Mouse (Mus musculus) megakaryocyte, adult 5-6 weeks (primary cell): ENCODE measurements around the gene Ctdsp2. TPM values are rescaled to one million over a fixed set of nuclear protein-coding genes. Genes with fewer than 3 reads are reported as not detected.

ENCODE experiments used
- ATAC-seq: 2 replicates; pipeline ENCODE4 v1.8.0; 2016; ENCODE audit warnings: mild to moderate bottlenecking, inconsistent platforms; ENCODE audit not compliant: poor library complexity, severe bottlenecking
- total RNA-seq, 2 experiments: library from RNA; stranded (forward) in 1 of 2; stranded (reverse) in 1 of 2; fragments of 153-499, 151-499 nt in 1 of 2; fragments of 221-1000, 200-1000 nt in 1 of 2; gene quantifications; 2 replicates each; pipeline versions ENCODE4 v1.2.3 to v1.2.4; 2015 to 2017

Ctdsp2 gene
- 73.2 and 75.2 TPM in 2 replicates for total RNA-seq (2015)
- 38.0 and 41.9 TPM in 2 replicates for total RNA-seq (2017)

DNA sequence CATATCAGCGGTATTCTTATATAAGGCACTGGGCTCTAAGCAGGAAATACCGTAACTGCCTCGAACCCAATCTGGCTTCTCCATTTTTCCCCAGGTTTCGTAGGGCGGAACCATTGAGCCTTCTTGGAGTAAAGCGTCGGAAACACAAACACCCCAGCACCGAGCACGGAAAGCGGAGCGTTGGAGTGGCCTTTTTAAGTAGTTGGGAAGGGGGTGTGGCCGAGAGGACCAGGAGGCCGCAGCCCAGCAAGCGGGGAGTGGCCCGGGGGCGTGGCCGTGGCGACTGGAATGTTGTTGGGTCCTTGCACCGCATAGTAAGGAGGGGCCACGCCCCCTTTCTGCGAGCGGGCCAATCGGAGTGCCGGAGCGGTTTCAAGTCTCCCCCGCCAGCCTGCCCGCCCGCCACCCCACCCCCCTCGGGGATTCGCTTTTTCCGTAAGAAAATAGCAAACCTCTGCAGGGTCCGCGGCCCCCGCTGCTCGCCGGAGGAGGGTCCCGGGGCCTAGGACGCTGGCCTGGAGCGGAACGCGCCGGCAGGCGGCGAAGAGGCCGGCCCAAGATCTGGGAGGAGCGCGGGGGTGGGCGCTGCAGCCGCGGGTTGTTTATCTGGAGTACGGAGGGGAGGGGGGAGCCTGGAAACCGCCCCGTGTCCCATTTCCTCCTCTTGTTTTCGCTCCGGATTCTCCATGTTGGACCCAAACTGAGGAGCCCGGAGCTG, at the start of gene Ctdsp2:
Gene Ctdsp2 (plus strand): TSS at position 441 of the 718 bp plus-strand sequence.
- peak; percentile 92 for ATAC-seq

DNA sequence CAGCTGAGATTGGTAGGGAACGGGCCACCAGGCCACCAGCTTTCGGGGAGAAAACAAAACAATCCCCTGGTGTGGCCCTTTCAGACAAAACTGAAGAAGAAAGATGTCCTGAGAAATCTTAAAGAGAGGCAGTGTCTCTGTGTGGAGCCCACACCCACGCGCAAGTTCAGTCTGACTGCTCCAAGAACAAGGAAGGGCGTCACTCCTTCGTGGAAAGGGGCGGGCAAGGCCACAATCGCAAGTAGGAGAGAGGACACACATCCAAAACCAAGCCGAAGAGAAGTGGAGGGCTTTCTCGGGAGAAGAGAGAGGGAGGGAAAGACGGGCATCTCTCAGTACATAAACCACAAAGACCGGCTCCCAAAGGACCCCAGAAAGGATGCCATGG, 49.7 kb upstream of the Ctdsp2 start:
- ATAC-seq = peak; percentile 29

DNA sequence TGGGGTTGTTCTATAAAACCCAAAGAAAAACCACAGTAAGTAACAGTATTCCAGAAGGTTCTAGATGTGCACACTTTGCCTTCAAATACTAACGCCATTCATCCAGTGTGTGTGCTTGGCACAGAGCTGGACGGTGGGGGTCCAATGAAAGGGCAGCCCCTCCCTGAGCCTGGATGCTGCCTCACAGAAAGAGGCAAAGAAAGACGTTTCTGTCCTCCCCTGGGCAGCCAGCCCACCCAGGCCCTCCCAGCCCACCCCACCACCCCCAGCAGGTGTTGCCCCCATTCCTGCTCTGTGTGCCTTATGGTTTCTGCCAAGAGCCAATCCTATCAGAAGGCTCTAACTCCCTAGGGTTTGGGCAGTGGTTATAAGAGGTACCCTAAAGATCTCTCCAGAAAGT, 49.0 kb upstream of the Ctdsp2 start:
- ATAC-seq = no peak

GRCm38 (mm10) chr10:126930270-126931121, 48.0 kb upstream of the Ctdsp2 start:
- ATAC-seq = no peak

- ATAC-seq = no peak
Measured at GRCm38 (mm10) chr10:126931123-126931759, 47.3 kb upstream of the Ctdsp2 start.

DNA sequence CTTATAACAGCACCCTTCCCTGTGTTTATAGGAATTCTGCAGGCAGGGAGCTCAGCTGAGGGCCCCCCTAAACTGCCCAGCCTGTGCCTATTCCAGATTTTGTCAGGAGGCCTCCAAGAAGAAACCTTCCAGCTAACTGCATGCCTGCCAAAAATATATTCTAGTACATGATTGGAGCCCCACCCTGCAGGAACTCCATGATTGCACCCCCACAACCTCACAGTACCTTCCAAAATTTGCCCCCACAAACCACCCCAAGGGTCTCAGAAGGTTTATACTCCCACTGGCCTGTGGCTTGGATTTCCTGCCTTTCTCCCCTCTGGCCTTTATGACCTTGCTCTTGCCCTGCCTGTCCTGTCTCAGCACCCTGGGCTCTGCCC, 46.8 kb upstream of the Ctdsp2 start:
- ATAC-seq = no peak

DNA sequence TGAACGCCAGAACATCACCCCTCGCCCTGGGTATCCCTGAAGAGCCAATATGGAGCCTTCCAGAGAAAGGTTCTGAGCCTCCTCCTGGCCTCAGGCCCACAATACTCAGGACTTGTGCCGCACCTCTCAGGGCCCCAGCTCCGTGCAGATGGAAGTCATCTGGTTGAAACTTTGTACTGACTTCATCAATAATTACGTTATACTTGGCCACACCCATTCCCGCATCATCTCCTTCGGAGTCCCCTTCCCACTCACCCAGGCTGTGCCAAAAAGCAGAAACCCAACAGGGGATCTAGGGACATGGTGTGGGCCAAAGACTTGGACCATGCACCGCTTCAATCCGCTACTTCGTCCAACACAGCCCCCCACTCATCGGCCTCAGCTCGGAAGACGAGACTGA, 44.0 kb upstream of the Ctdsp2 start:
- ATAC-seq = no peak

- ATAC-seq = no peak
Measured at GRCm38 (mm10) chr10:126935121-126935520, 43.4 kb upstream of the Ctdsp2 start.

DNA sequence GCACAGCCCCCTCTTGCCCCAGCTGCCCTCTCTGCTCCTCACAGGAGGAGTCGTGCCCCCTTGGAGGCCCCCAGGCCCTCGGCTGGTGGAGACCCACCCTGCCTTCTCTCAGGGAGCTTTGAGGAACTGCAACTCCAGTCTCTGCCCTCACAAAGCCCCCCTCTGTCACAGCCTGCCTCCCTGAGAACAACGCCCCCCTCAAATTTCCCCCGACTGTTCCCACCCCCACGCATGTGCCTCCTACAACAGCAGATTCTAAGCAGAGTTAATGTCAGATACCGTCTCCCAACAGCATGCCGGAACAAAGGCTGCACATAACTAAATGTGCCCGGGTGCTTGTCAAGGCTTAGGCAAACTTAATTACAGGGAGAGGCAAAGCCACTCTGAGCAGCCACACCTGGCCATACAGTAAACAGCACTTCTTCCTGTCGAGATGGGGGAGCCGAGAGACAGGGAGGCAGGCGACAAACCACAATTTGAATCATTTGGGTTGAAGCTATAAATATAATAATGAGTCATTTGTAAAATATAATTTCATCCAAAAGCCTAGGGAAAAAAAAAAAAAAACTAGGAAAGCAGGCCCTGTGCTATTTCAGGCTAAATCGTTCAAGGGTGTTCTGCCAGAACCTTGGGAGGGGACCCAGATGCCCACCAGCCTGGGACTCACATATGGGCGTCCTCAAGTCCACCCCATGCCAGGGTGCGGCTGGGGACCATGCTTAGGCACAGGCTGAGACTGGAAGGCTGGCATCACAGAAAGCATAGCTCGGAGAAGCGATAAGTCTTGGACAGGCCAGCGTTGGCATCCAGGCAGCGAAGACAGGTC, 42.7 kb upstream of the Ctdsp2 start:
- no peak for ATAC-seq

DNA sequence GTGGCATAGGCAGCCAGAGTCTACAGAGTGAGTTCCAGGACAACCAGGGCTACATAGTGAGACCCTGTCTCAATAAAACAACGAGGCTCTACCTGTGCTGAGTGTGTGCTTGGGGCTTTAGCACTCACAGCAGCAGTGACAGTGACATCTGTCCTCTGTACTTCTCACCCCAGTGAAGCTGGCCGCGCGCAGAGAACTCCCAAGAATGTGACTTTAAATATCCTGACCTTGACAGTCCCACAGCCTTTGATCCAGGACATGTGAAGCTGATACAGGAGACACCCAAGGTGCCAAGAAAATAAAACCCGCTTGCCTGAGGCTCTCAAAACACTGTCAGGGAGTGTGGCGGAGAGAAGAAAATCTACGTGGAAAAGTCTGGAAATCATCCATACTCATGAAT, 37.6 kb upstream of the Ctdsp2 start:
- ATAC-seq = no peak

GRCm38 (mm10) chr10:126945531-126945930, 33.0 kb upstream of the Ctdsp2 start:
- ATAC-seq = no peak

DNA sequence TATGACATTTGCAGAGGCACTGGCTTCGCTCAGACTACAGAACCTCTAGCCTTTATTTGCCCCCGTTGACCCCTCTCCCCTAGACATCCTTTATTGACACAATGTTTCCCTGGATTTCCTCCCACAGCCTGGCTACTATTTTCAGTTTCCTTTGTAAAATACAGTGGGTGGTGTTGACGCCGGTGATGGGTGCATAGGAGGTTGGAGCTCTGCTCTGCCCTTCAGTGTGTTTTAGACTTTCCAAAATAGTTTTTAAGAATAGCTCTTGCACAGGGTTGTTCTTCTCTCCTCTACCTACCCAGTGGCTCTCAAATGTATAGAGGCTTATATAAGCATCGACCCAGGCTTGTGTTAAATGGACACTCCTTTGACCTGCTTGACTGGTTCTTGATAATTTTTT, 28.7 kb upstream of the Ctdsp2 start:
- ATAC-seq = no peak

DNA sequence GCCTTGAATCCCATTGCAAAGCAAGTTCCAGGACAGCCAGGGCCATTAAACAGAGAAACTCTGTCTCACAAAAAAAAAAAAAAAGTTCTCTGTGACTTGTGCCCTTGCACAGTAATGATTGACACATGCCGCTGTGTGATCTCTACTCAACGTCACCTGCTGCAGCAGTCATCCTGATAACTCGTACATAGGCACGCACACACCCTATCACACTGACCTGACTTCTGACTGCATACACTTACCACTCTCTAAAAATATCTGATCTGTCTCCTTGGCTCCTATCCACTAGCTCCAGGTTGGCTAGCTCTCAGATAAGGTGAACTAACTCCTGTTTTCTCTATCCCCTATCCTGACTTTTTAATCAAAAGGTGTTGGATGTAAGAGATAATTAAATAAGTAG, 27.9 kb upstream of the Ctdsp2 start:
- no peak for ATAC-seq

DNA sequence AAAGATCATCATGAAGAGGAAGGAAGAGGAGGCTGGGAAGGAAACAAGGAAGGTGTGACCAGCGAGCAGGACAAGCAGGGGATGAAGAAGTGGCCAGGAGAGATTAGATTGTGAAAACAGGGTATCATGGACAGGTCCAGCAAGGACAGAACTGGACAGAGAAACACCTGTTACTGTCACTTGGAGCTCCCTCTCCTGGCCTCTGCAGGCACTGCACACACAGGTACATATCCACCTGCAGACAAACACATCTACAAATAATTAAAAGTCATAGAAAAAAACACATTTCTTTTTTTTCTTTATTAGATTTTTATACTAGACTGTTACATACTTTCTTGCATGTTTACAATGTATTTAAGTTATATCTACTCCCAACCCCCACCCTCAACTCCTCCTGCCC, 26.1 kb upstream of the Ctdsp2 start:
- no peak for ATAC-seq

- no peak for ATAC-seq
Measured at GRCm38 (mm10) chr10:126953029-126953471, 25.5 kb upstream of the Ctdsp2 start.

DNA sequence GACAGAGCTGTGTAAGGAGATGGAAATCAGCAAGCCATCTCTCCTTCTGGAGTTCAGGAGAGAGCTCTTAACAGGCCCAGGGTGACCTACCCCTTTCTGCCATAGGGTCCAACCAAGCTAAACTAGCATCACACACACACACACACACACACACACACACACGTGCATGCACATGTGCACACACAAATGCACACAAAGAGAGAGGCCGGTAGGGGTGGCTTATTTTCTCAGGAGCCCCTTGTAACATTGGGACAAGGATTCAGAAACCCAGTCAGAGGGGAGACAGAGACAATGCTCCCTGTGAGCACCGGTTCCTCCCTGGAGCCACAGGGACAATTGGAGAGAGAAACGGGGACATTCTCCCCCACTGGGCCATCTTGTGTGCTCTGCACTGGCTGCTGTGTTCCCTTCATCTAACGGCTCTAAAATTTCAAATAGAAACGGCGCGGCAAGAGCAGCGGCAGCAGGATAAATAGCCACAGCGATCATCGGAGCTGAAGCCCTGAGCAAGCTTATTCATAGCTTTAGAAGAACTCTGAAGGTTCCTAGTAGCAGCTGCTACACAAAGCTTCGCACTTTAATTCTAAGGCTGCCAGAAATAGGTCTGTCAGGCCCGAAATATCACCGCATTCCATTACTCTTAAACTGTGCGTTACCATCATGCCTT, 21.7 kb upstream of the Ctdsp2 start:
- no peak for ATAC-seq

DNA sequence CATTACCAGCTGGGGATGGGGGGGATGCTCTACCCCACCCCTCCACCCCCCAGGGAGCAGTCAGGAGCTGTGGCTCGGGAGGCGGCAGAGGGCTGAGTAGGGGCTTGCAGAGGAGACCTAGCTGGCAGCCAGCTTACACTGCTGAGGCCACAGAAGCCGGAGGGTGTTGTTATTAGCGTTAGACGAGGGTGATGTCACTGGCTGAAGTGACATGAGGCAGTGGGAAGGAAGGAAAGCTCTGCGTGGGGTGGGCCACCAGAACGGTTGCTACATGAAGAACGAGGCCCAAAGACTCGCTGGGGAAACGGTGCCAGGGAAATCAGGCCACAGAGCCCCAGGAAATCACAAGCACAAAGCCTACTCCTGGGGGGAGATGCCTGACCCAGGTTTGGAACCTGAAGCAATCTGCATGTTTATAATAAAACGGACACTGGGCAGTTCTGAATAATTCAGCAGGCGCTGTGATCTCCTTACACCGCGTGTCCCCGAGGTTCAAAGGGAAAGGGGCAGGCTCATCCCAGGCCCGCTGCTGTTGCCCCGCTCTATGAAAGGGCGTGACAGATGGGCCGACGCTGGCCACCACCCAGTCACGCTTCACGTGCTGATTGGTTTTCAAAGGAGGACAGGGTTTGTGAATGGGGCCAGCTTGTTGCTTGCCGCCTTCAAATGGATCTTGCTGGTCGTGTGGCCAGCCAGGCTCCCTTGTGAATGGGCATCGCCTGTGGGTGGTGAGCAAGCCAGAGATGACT, 21.0 kb upstream of the Ctdsp2 start:
- peak; percentile 63 for ATAC-seq

GRCm38 (mm10) chr10:126960496-126960895, 18.0 kb upstream of the Ctdsp2 start:
- ATAC-seq = no peak

- no peak for ATAC-seq
Measured at GRCm38 (mm10) chr10:126961757-126962156, 16.8 kb upstream of the Ctdsp2 start.
